Mouse (Mus musculus): ENCODE results near the gene Emb.

The Emb gene

GRCm38 (mm10) chr13:117220501-117221321 is 12.4 kb downstream of the Emb start, which contains the start of gene Gm17509:
Gm17509 (minus strand) TSS chr13:117221075.
- peak; percentile 41 for DNase-seq (ENCODE audit: low read depth, low spot score)

GRCm38 (mm10) chr13:117223125-117223524 is 14.8 kb downstream of the Emb start:
- no peak for DNase-seq (ENCODE audit: low read depth, low spot score)

GRCm38 (mm10) chr13:117224901-117225300 is 16.6 kb downstream of the Emb start:
- no peak for DNase-seq (ENCODE audit: low read depth, low spot score)

- no peak for DNase-seq (ENCODE audit: low read depth, low spot score)
Observed at GRCm38 (mm10) chr13:117225561-117225960, 17.2 kb downstream of the Emb start.

GRCm38 (mm10) chr13:117230371-117231110 is 22.2 kb downstream of the Emb start:
- no peak for DNase-seq (ENCODE audit: low read depth, low spot score)

- DNase-seq (ENCODE audit: low read depth, low spot score) = no peak
Observed at GRCm38 (mm10) chr13:117233808-117234207, 25.5 kb downstream of the Emb start.

- DNase-seq (ENCODE audit: low read depth, low spot score) = no peak
Observed at GRCm38 (mm10) chr13:117234486-117234885, 26.1 kb downstream of the Emb start.

GRCm38 (mm10) chr13:117235530-117236212 is 27.3 kb downstream of the Emb start:
- DNase-seq (ENCODE audit: low read depth, low spot score) = no peak

GRCm38 (mm10) chr13:117237111-117237510 is 28.8 kb downstream of the Emb start:
- DNase-seq (ENCODE audit: low read depth, low spot score) = no peak

- no peak for DNase-seq (ENCODE audit: low read depth, low spot score)
Observed at GRCm38 (mm10) chr13:117242063-117242462, 33.7 kb downstream of the Emb start.

- DNase-seq (ENCODE audit: low read depth, low spot score) = no peak
Observed at GRCm38 (mm10) chr13:117242621-117243020, 34.3 kb downstream of the Emb start.

- DNase-seq (ENCODE audit: low read depth, low spot score) = no peak
Observed at GRCm38 (mm10) chr13:117260704-117261103, 52.4 kb downstream of the Emb start.

GRCm38 (mm10) chr13:117266156-117266555 is 57.8 kb downstream of the Emb start:
- DNase-seq (ENCODE audit: low read depth, low spot score) = no peak

- DNase-seq (ENCODE audit: low read depth, low spot score) = no peak
Observed at GRCm38 (mm10) chr13:117267963-117268362, 59.6 kb downstream of the Emb start.

GRCm38 (mm10) chr13:117284036-117284435 is 75.7 kb downstream of the Emb start:
- DNase-seq (ENCODE audit: low read depth, low spot score) = no peak

GRCm38 (mm10) chr13:117286939-117287338 is 78.6 kb downstream of the Emb start:
- no peak for DNase-seq (ENCODE audit: low read depth, low spot score)

GRCm38 (mm10) chr13:117287400-117287799 is 79.1 kb downstream of the Emb start:
- DNase-seq (ENCODE audit: low read depth, low spot score) = no peak

- peak; percentile 56 for DNase-seq (ENCODE audit: low read depth, low spot score)
Observed at GRCm38 (mm10) chr13:117289494-117290270, 81.3 kb downstream of the Emb start.

- peak; percentile 53 for DNase-seq (ENCODE audit: low read depth, low spot score)
Observed at GRCm38 (mm10) chr13:117311446-117312225, 103.3 kb downstream of the Emb start.
